Mouse (Mus musculus) myocyte (in vitro differentiated cells): ENCODE results near the gene Npw.

Experiments used
- CEBPB ChIP-seq: IDR thresholded peaks from 2 replicates; pipeline ENCODE4 v1.6.1; 2011; ENCODE audit warnings: mild to moderate bottlenecking, moderate library complexity; ENCODE audit not compliant: poor library complexity, insufficient read depth, severe bottlenecking
- E2F4 ChIP-seq: IDR thresholded peaks from one replicate; pipeline ENCODE4 v1.6.1; 2011; ENCODE audit warnings: mild to moderate bottlenecking, control low read depth, moderate library complexity; ENCODE audit not compliant: insufficient read depth
- MAX ChIP-seq: IDR thresholded peaks from one replicate; pipeline ENCODE4 v1.6.1; 2011; ENCODE audit warnings: low read depth, mild to moderate bottlenecking, control low read depth
- MYOD1 ChIP-seq, 3 experiments: IDR thresholded peaks; one replicate each; pipeline ENCODE4 v1.6.1; 2011; ENCODE audit warnings: control low read depth in 2 of 3, low read depth in 2 of 3, mild to moderate bottlenecking in 2 of 3, moderate library complexity in 1 of 3; ENCODE audit not compliant: insufficient read length in 2 of 3, control insufficient read depth in 1 of 3
- MYOG ChIP-seq, 3 experiments: IDR thresholded peaks; one replicate each; pipeline ENCODE4 v1.6.1; 2011; ENCODE audit warnings: control low read depth in 2 of 3, low read depth in 2 of 3, mild to moderate bottlenecking in 2 of 3; ENCODE audit not compliant: insufficient read length in 2 of 3, control insufficient read depth in 1 of 3, insufficient read depth in 1 of 3
- POLR2A ChIP-seq: IDR thresholded peaks from one replicate; pipeline ENCODE4 v1.6.1; 2011; ENCODE audit warnings: low read depth, mild to moderate bottlenecking, control low read depth, moderate library complexity; ENCODE audit not compliant: insufficient read length
- POLR2AphosphoS2 ChIP-seq: IDR thresholded peaks from one replicate; pipeline ENCODE4 v1.6.1; 2011; ENCODE audit warnings: low read depth, control low read depth; ENCODE audit not compliant: insufficient read length
- REST ChIP-seq: IDR thresholded peaks from one replicate; pipeline ENCODE4 v1.6.1; 2011; ENCODE audit warnings: mild to moderate bottlenecking, control low read depth, moderate library complexity; ENCODE audit not compliant: insufficient read depth, insufficient read length
- SRF ChIP-seq: IDR thresholded peaks from one replicate; pipeline ENCODE4 v1.6.1; 2011; ENCODE audit warnings: low read depth; ENCODE audit not compliant: control insufficient read depth, insufficient read length
- TCF3 ChIP-seq: IDR thresholded peaks from one replicate; pipeline ENCODE4 v1.6.1; 2011; ENCODE audit warnings: low read depth, control low read depth; ENCODE audit not compliant: insufficient read length
- USF1 ChIP-seq: IDR thresholded peaks from one replicate; pipeline ENCODE4 v1.6.1; 2011; ENCODE audit warnings: low read depth, mild to moderate bottlenecking, control low read depth, moderate library complexity

DNA sequence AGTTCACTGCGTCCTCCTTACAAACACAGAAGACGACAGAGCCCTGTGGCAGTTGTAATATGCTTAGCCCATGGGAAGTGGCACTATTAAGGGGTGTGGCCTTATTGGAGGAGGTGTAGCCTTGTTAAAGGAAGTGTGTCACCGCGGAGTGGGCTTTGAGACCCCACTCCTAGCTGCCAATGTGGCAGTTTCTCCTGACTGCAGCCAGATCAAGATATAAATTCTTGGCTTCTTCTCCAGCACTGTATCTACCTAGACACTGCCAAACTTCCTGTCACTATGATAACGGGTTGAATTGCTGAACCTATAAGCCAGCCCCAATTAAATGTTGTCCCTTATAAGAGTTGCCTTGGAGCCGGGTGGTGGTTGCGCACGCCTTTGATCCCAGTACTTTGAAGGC, 32.8 kb downstream of the Npw start:
- TF ChIP-seq USF1 (no peak), POLR2A (no peak), E2F4 (no peak), TCF3 (no peak), POLR2AphosphoS2 (no peak), CEBPB (no peak), SRF (no peak), MAX (no peak), MYOD1 (IDR thresholded peaks at IDR 0.05; ENCODE audit: control insufficient read depth in 1 of 3, insufficient read length in 2 of 3, low read depth in 2 of 3) (no peak), REST (no peak), MYOG (IDR thresholded peaks at IDR 0.05; ENCODE audit: control insufficient read depth in 1 of 3, insufficient read depth in 1 of 3, insufficient read length in 2 of 3, low read depth in 2 of 3) (no peak)
